Mouse (Mus musculus) midbrain, embryonic 15.5 days (tissue): Measurements from ENCODE around the gene Prune2. TPM values are rescaled to one million over a fixed set of nuclear protein-coding genes. Genes with fewer than 3 reads are reported as not detected.

Experiments
- ATAC-seq: fragments of 200-750 bp; cut with Nextera tagmentation; replicated peaks from 2 replicates; pipeline ENCODE4 v1.8.0; 2017; ENCODE audit warnings: moderate TSS enrichment
- H3K27ac ChIP-seq: fragments of 300-500 bp; sonication (generic); 2 replicates; pipeline ENCODE4 v1.5.1; 2015; ENCODE audit warnings: mild to moderate bottlenecking, inconsistent platforms
- H3K27me3 ChIP-seq: fragments of 300-500 bp; sonication (generic); replicated peaks from 2 replicates; pipeline ENCODE4 v1.6.1; 2015; ENCODE audit warnings: inconsistent platforms
- H3K36me3 ChIP-seq: fragments of 300-500 bp; sonication (generic); replicated peaks from 2 replicates; pipeline ENCODE4 v1.6.1; 2015; ENCODE audit warnings: inconsistent platforms
- H3K4me1 ChIP-seq: fragments of 300-500 bp; sonication (generic); 2 replicates; pipeline ENCODE4 v1.6.1; 2015; ENCODE audit warnings: inconsistent platforms
- H3K4me2 ChIP-seq: fragments of 300-500 bp; sonication (generic); 2 replicates; pipeline ENCODE4 v1.6.1; 2015; ENCODE audit warnings: inconsistent platforms, mild to moderate bottlenecking, moderate library complexity
- H3K4me3 ChIP-seq: fragments of 300-500 bp; sonication (generic); 2 replicates; pipeline ENCODE4 v1.5.1; 2015; ENCODE audit warnings: mild to moderate bottlenecking, inconsistent platforms
- H3K9ac ChIP-seq: fragments of 300-500 bp; sonication (generic); 2 replicates; pipeline ENCODE4 v1.6.1; 2015; ENCODE audit warnings: mild to moderate bottlenecking, inconsistent platforms
- H3K9me3 ChIP-seq: fragments of 300-500 bp; sonication (generic); 2 replicates; pipeline ENCODE4 v1.6.1; 2016; ENCODE audit warnings: inconsistent platforms
- WGBS: fragments of 180-500 bp; shearing (Covaris S2); methylation state at CpG from one replicate; pipeline ENCODE4 v1.1.7; 2015; ENCODE audit warnings: mixed read lengths; 5-methylcytosine and 5-hydroxymethylcytosine counted together
- polyA plus RNA-seq: library from polyadenylated mRNA; unstranded; fragments of >200 nt; fragmentation: Nextera tagmentation; extraction: Ambion mirVana; gene quantifications from 2 replicates; pipeline ENCODE4 v1.2.1, GENCODE M21; 2015

Prune2 gene
- polyA plus RNA-seq, 1 experiment from 2014 or later = 6.9 TPM

- Histone ChIP-seq H3K4me3 (no peak overlapping the region), H3K4me2 (no peak overlapping the region), H3K9ac (no peak overlapping the region), H3K27me3 (no peaks in the 10 kb centered on the region), H3K27ac (no peak overlapping the region), H3K9me3 (no peaks in the 10 kb centered on the region), H3K36me3 (no peaks in the 10 kb centered on the region), H3K4me1 (no peaks in the 10 kb centered on the region)
- ATAC-seq = no peak
- WGBS = 77% methylated on average over 8 of the region's 8 CpGs
Observed at GRCm38 (mm10) chr19:17256388-17256787, 300.5 kb downstream of the Prune2 start.

- no peak for ATAC-seq
- 87% methylated on average over 10 of the region's 10 CpGs for WGBS
- H3K36me3 ChIP-seq = no peaks in the 10 kb centered on the region
Observed at GRCm38 (mm10) chr19:17256867-17257266, 300.9 kb downstream of the Prune2 start.

GRCm38 (mm10) chr19:17263181-17263580, 307.3 kb downstream of the Prune2 start:
- WGBS = 93% methylated on average over 2 of the region's 2 CpGs
- ATAC-seq = no peak

More at GRCm38 (mm10) chr19:17256867-17257266, 300.9 kb downstream of the Prune2 start:
- H3K27me3 ChIP-seq = no peaks in the 10 kb centered on the region
- H3K9me3 ChIP-seq = no peaks in the 10 kb centered on the region
- no peaks in the 10 kb centered on the region for H3K4me1 ChIP-seq
- H3K4me3 ChIP-seq = no peak overlapping the region
- H3K4me2 ChIP-seq = no peak overlapping the region
- H3K27ac ChIP-seq = no peak overlapping the region
- H3K9ac ChIP-seq = no peak overlapping the region

GRCm38 (mm10) chr19:17263679-17264370, 307.9 kb downstream of the Prune2 start:
- Histone ChIP-seq H3K4me1 (no peaks in the 10 kb centered on the region), H3K9ac (no peak overlapping the region), H3K27me3 (no peaks in the 10 kb centered on the region), H3K4me2 (no peak overlapping the region), H3K36me3 (no peaks in the 10 kb centered on the region), H3K9me3 (no peaks in the 10 kb centered on the region), H3K27ac (no peak overlapping the region), H3K4me3 (no peak overlapping the region)
- 92% methylated on average over 13 of the region's 13 CpGs for WGBS
- ATAC-seq = no peak

More at GRCm38 (mm10) chr19:17263181-17263580, 307.3 kb downstream of the Prune2 start:
- Histone ChIP-seq H3K9me3 (no peaks in the 10 kb centered on the region), H3K4me1 (no peaks in the 10 kb centered on the region), H3K27me3 (no peaks in the 10 kb centered on the region), H3K36me3 (no peaks in the 10 kb centered on the region), H3K27ac (no peak overlapping the region), H3K4me2 (no peak overlapping the region), H3K4me3 (no peak overlapping the region), H3K9ac (no peak overlapping the region)

- H3K4me3 ChIP-seq = no peak overlapping the region
- H3K4me1 ChIP-seq = no peaks in the 10 kb centered on the region
- H3K36me3 ChIP-seq = no peaks in the 10 kb centered on the region
- no peak overlapping the region for H3K27ac ChIP-seq
- no peak overlapping the region for H3K4me2 ChIP-seq
- no peak overlapping the region for H3K9ac ChIP-seq
- no peaks in the 10 kb centered on the region for H3K27me3 ChIP-seq
- no peak for ATAC-seq
- WGBS = 90% methylated on average over 9 of the region's 9 CpGs
- no peaks in the 10 kb centered on the region for H3K9me3 ChIP-seq
Observed at GRCm38 (mm10) chr19:17264481-17265196, 308.7 kb downstream of the Prune2 start.

GRCm38 (mm10) chr19:17268669-17269068, 312.8 kb downstream of the Prune2 start:
- 84% methylated on average over 4 of the region's 4 CpGs for WGBS
- H3K4me1 ChIP-seq = peaks cover 6% of the 10 kb centered on the region; the same call in 1 of the 2 replicates
- H3K9me3 ChIP-seq = no peaks in the 10 kb centered on the region
- no peak overlapping the region for H3K27ac ChIP-seq
- no peak overlapping the region for H3K4me3 ChIP-seq
- no peak overlapping the region for H3K4me2 ChIP-seq
- ATAC-seq = no peak
- H3K27me3 ChIP-seq = no peaks in the 10 kb centered on the region
- H3K36me3 ChIP-seq = no peaks in the 10 kb centered on the region
- H3K9ac ChIP-seq = no peak overlapping the region

GRCm38 (mm10) chr19:17271179-17271622, 315.3 kb downstream of the Prune2 start:
- Histone ChIP-seq H3K4me3 (no peak overlapping the region), H3K4me1 (peaks cover 6% of the 10 kb centered on the region; the same call in 1 of the 2 replicates), H3K4me2 (no peak overlapping the region), H3K27ac (no peak overlapping the region), H3K9ac (no peak overlapping the region), H3K9me3 (no peaks in the 10 kb centered on the region), H3K27me3 (no peaks in the 10 kb centered on the region), H3K36me3 (no peaks in the 10 kb centered on the region)
- no peak for ATAC-seq
- WGBS = 23% methylated on average over 3 of the region's 3 CpGs

GRCm38 (mm10) chr19:17272988-17273387, 317.1 kb downstream of the Prune2 start:
- H3K36me3 ChIP-seq = no peaks in the 10 kb centered on the region
- H3K4me3 ChIP-seq = no peak overlapping the region
- H3K27ac ChIP-seq = no peak overlapping the region
- H3K27me3 ChIP-seq = no peaks in the 10 kb centered on the region
- no peaks in the 10 kb centered on the region for H3K9me3 ChIP-seq
- ATAC-seq = no peak
- no peak overlapping the region for H3K4me2 ChIP-seq
- WGBS = 90% methylated on average over 2 of the region's 2 CpGs
- no peak overlapping the region for H3K9ac ChIP-seq
- peaks cover 6% of the 10 kb centered on the region; the same call in 1 of the 2 replicates for H3K4me1 ChIP-seq

Other genes starting within 250 kb of the Prune2 start
- 8.6 and 11.0 TPM in 2 replicates for gene Vps13a, start 175.2 kb upstream of the Prune2 start, polyA plus RNA-seq
- gene Foxb2, start 82.3 kb upstream of the Prune2 start, polyA plus RNA-seq = 0.52 and 0.84 TPM in 2 replicates